Mouse (Mus musculus): ENCODE data around the gene Calm3.

GRCm38 (mm10) chr7:16971160-16971559 lies 47.2 kb upstream of the Calm3 start:
- TF ChIP-seq CTCF (IDR thresholded peaks at IDR 0.05; ENCODE audit: low read depth) = no peak
- no peak for TF ChIP-seq EP300 (IDR thresholded peaks at IDR 0.05; ENCODE audit: low read depth)

All from heart, postnatal 0 days (tissue).